Mouse (Mus musculus) CD4-positive, CD25-positive, alpha-beta regulatory T cell, adult 4 months (primary cell): ENCODE data around the gene Lefty2. TPM values are rescaled to one million over a fixed set of nuclear protein-coding genes. Genes with fewer than 3 reads are reported as not detected.

Source experiments
- ATAC-seq: one replicate; pipeline ENCODE4 v1.8.0; 2017
- polyA plus RNA-seq, 2 experiments: library from polyadenylated mRNA; unstranded; fragments of 100-300 nt; shearing (Covaris generic); gene quantifications; one replicate each; pipeline ENCODE4 v1.2.1; 2017

Lefty2 gene
- polyA plus RNA-seq, 2 experiments from 2014 or later, result not detected

DNA sequence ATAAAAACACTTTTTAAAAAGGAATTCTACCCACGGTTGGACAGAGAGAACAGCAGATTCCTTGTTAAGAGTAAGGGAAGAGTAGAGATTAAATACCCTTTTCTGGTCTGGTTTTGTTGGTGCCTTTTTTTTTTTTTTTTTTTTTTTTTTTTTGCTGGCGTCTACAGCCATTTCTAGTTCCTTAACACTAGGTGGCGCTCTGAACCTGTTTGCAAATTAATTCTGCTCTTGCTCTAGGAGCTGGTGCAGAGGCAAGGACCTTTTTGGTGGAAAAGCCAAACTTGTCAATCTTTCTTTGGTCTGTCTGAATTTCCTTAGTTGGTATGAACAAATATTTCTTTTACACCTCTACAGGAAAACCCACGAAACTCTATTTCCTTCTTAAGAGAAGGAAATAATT is 8.2 kb downstream of the Lefty2 start:
- ATAC-seq, result no peak

DNA sequence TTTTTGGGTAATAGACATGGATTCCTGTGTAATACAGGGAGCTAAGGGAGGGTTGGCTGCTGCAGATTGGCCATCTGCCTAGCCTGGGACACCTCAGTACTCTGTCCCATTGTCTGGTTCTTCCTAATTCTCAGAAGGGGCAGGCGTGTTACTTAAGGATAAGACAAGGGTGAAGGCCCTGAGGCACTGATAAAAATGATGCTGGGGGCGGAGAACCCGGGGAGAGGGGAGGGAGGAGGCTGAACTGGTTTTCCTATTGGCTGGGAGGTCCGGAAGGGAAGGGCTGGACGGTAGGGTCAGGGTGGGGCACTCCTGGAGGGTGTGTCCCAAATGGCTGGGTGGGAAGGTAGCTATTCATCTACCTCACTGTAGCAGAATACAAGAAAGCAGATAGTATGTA is 10.0 kb downstream of the Lefty2 start:
- ATAC-seq, result no peak

- ATAC-seq, result peak; percentile 10
Observed at GRCm38 (mm10) chr1:180903666-180904038, 10.7 kb downstream of the Lefty2 start.

GRCm38 (mm10) chr1:180904039-180904814 is 11.3 kb downstream of the Lefty2 start, which contains the start of gene Pycr2:
TSS of gene Pycr2 (plus strand) at chr1:180904293.
- ATAC-seq, result peak; percentile 96

DNA sequence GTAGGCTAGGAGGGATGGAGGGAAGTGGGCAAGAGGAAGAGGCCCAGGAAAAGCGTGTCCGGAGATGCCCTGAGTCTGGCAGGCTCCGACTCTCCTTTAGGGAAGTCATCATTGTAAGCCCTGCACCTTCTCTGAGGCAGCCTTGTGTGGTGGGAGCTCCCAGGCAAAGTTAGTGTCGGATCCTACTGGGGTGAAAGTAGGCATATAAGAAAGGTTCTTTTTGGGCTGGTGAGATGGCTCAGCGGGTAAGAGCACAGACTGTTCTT is 11.8 kb downstream of the Lefty2 start:
- ATAC-seq, result no peak

- no peak for ATAC-seq
Observed at GRCm38 (mm10) chr1:180905307-180905706, 12.4 kb downstream of the Lefty2 start.

DNA sequence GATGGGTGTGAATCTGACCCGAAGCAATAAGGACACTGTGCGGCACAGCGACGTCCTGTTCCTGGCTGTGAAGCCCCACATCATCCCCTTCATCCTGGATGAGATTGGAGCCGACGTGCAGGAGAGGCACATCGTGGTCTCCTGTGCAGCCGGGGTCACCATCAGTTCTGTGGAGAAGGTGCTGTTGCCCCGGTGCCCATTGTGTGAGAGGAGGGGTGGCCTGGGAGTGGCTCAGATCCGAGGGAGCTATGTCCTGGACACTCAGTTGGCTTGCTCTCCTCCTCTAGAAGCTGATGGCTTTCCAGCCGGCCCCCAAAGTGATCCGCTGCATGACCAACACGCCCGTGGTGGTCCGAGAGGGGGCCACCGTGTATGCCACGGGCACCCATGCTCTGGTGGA is 13.0 kb downstream of the Lefty2 start:
- ATAC-seq, result no peak

GRCm38 (mm10) chr1:180906461-180907147 is 13.7 kb downstream of the Lefty2 start:
- ATAC-seq, result peak; percentile 15

DNA sequence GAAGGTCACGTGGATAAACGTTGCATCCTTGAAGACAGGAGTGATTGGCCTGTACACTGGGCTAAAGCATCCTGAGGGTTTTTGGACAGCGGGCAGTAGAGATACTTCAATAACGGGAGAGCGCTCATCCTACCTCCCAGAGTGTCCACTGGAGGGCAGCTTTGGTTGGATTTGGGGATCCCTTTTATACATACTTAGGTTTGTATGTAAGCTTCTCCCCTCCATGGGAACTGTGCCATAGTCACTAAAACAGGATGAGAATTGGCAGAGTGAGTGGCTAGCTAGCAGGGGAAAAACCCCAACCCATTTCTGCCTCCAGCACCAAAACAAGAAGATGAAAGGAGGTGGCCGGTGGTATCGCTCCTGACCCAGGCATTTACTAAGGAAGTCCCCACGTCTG is 18.2 kb downstream of the Lefty2 start:
- ATAC-seq, result no peak

DNA sequence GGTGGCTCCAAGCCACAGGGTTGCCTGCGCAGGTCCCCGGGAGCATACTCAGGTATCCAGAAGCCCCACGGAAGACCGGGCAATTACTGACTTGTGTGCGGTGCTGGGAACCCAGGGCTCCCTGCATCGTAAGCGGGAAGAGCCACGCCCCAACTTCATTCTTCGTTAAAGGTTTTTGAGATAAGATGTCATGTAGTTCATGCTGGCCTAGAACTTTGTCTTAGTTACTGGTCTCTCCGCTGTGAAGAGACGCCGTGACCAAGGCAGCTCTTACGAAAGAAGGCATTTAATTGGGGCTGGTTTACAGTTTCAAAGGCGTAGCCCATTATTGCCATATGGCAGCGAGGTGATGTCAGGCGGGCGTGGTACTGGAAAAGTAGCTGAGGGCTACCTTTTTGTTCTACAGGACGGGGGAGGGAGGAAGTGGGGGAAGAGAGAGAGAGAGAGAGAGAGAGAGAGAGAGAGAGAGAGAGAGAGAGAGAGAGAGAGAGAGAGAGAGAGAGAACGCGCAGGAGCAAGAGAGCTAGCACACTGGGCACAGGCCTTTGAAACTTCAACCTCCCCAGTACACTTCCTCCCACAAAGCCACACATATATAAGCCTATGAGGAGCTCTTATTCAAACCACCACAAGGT is 18.9 kb downstream of the Lefty2 start:
- ATAC-seq, result peak; percentile 69

GRCm38 (mm10) chr1:180912792-180913191 is 19.9 kb downstream of the Lefty2 start:
- peak; percentile 15 for ATAC-seq

DNA sequence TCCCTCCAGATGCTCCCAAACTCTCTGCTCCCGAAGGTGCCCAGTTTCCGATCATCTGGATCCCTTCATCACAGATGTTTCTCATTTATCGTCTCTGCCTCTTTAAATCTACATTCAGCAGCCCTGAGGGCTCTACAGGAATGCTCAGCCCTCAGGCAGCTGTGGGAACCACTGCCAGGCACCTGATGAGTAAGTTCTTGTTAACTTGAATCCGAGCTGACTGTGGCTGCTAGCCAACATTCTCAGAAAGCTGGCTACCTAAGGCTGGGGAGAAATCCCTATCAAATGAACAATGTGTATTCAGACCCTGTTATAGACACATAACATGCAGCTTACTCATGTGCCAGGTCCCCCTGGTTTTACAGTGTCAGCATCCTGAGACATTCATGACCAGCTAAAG is 20.9 kb downstream of the Lefty2 start:
- ATAC-seq, result no peak

- ATAC-seq, result peak; percentile 67
Observed at GRCm38 (mm10) chr1:180916425-180916824, 23.5 kb downstream of the Lefty2 start.

DNA sequence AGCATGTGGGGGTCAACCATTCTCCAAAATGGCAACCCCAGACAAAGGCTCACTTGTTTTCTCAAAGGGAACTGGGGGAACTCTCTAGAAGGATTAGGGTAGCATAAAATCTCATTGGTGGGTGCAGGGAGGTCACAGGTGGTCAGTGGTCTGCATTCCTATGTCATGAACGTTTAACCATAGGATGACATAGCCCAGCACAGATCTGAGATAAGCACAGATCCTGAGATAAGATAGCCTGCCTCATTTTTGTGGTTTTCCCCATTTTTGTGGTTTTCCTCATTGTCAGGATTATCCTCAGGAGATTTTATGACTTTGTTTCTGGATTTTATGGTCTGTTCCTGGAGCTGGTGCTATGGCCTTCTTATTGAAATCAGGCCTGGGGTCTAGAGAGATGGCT is 24.1 kb downstream of the Lefty2 start:
- no peak for ATAC-seq

DNA sequence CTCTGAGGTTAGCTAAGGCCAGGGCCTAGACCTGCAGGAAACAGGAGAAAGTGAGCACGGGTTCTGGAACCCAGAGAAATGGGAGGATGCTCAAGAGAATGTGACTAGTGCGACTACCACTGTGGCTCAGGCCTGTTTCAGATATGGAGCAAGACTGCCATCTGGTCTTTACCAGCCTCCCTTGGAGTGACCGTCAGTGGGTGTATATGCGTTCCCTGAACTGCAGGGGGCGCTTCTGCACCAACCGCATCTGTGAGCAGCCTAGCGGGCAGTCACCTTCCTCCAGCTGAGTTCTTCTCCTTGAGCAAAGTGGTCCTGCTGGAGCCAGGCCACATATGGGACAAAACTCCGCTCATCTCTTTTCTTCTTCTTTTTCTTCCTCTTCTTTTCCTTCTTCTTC is 26.8 kb downstream of the Lefty2 start:
- ATAC-seq, result no peak

GRCm38 (mm10) chr1:180922273-180923048 is 29.6 kb downstream of the Lefty2 start:
- peak; percentile 56 for ATAC-seq

GRCm38 (mm10) chr1:180924737-180925136 is 31.8 kb downstream of the Lefty2 start:
- no peak for ATAC-seq

GRCm38 (mm10) chr1:180926286-180926685 is 33.4 kb downstream of the Lefty2 start:
- ATAC-seq, result peak; percentile 72

DNA sequence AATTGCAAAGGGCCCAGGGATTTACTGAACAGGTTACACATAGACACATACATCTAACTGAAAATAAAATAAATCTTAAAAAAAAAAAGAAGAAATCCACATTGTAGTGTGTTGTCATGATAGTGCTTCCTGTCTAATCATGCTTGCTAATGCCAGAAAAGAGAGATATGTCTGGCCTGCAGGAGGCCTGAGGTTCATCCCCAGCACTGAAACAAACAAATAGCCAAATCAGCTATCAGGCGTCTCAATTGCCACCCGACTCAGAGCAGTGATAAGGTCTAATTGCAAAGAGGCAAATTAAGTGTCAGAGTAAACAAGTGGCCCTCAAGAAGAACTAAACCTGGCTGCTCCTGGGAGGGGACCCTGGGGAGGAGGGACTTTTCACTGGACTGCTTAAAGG is 36.7 kb downstream of the Lefty2 start:
- no peak for ATAC-seq

- ATAC-seq, result no peak
Observed at GRCm38 (mm10) chr1:180931106-180931505, 38.2 kb downstream of the Lefty2 start.

- ATAC-seq, result no peak
Observed at GRCm38 (mm10) chr1:180933659-180934058, 40.8 kb downstream of the Lefty2 start.

- ATAC-seq, result no peak
Observed at GRCm38 (mm10) chr1:180934467-180935419, 41.8 kb downstream of the Lefty2 start, which contains the start of gene Lefty1. TSS of gene Lefty1 (plus strand) at chr1:180935022.
